Mouse (Mus musculus): ENCODE results near the gene H2al1h. TPM values are rescaled to one million over a fixed set of nuclear protein-coding genes. Genes with fewer than 3 reads are reported as not detected.
"Not testable (repeated sequence)": the region's sequence is repeated elsewhere in the genome, so short reads cannot be mapped to it uniquely, and the experiment has no call there.

H2al1h gene
- not detected for polyA plus RNA-seq (2017; shearing (Covaris generic))

DNA sequence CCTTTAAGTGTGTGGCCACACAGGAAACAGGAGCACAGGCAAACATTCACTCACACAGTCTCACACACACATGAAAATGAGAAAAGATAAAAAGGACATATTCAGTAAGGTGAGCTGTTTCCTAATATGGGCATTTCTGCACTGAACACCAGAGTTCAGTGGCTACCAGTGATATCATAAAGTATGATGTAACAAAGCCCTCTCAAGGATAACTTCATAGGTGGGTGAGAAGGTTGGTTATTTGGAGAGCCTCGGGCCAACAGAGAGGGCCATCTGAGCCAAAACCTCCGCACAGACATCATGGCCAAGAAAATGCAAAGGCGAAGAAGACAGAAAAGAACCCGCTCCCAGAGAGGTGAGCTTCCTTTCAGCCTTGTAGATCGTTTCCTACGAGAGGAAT, at the start of gene H2al1h:
Gene H2al1h, plus strand, starts transcription at position 301 of the 400 bp plus-strand sequence.
- not testable (repeated sequence) for ATAC-seq

GRCm38 (mm10) chrX:11273190-11273589, 48.1 kb upstream of the H2al1h start:
- no peak for ATAC-seq

DNA sequence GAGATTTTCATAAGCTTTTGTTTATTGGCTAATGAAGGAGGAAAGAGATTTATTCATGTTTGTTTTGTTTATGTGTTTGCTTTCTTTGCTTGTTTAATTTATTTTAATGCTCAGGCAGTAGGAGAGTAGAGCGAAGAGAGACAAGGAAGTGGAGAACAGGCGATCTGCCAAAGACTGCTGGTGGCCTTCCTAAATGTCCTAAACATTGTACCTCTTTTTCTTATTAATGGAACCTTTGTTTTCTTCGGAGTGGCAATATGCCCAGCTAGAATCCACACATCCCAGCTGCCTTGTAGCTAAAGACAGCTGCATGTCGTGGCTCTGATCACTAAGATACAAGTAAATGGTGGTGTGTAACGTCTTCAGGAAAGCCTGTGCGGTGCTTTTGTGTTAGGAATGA, 44.2 kb upstream of the H2al1h start:
- no peak for ATAC-seq

DNA sequence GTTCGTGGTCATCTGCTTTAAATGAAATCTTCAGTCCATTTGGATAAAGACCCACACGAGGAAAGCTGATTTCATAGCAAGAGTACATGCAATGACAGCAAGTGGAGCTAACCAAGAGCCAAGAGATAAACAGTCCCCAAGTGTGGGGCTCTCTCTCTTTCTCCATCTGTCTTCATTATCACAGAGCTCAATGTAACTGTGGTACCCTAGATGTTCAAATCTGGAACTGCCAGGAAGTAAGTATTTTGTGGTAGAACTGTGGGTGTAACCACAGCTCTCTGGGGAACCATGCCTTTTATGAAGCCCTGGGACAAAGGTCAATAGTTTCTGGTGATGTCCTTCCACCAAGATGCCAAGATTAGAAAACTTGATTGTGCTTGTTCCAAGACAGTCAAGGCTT, 40.6 kb upstream of the H2al1h start:
- no peak for ATAC-seq

- ATAC-seq: no peak
These were observed 32.9 kb upstream of the H2al1h start for GRCm38 (mm10) chrX:11288306-11288882.

- no peak for ATAC-seq
These were observed 32.0 kb upstream of the H2al1h start for GRCm38 (mm10) chrX:11289244-11289643.

DNA sequence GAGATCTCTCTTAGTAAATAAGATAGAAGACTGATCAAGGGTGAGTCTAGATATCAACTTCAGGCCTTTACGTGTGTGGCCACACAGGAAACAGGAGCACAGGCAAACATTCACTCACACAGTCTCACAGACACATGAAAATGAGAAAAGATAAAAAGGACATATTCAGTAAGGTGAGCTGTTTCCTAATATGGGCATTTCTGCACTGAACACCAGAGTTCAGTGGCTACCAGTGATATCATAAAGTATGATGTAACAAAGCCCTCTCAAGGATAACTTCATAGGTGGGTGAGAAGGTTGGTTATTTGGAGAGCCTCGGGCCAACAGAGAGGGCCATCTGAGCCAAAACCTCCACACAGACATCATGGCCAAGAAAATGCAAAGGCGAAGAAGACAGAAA, 22.3 kb upstream of the H2al1h start, which contains the start of gene H2al1a:
Gene H2al1a, plus strand, starts transcription at position 301 of the 400 bp plus-strand sequence.
- ATAC-seq: not testable (repeated sequence)

GRCm38 (mm10) chrX:11302132-11302531, 19.2 kb upstream of the H2al1h start, which contains the start of gene H2al1b:
H2al1b (plus strand) TSS chrX:11302432.
- not testable (repeated sequence) for ATAC-seq

GRCm38 (mm10) chrX:11305355-11305754, 15.9 kb upstream of the H2al1h start, which contains the start of gene H2al1c:
H2al1c (plus strand) TSS chrX:11305655.
- not testable (repeated sequence) for ATAC-seq

- not testable (repeated sequence) for ATAC-seq
These were observed 12.8 kb upstream of the H2al1h start, which contains the start of gene H2al1d for GRCm38 (mm10) chrX:11308524-11308923. H2al1d (plus strand) TSS chrX:11308824.

DNA sequence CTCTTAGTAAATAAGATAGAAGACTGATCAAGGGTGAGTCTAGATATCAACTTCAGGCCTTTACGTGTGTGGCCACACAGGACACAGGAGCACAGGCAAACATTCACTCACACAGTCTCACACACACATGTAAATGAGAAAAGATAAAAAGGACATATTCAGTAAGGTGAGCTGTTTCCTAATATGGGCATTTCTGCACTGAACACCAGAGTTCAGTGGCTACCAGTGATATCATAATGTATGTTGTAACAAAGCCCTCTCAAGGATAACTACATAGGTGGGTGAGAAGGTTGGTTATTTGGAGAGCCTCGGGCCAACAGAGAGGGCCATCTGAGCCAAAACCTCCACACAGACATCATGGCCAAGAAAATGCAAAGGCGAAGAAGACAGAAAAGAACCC, 9.7 kb upstream of the H2al1h start, which contains the start of gene H2al1e:
Gene H2al1e, plus strand, starts transcription at position 301 of the 400 bp plus-strand sequence.
- ATAC-seq: not testable (repeated sequence)

- not testable (repeated sequence) for ATAC-seq
These were observed 6.4 kb upstream of the H2al1h start, which contains the start of gene H2al1f for GRCm38 (mm10) chrX:11314858-11315257. H2al1f (plus strand) TSS chrX:11315158.

GRCm38 (mm10) chrX:11317956-11318355, 3.3 kb upstream of the H2al1h start, which contains the start of gene H2al1g:
H2al1g (plus strand) TSS chrX:11318256.
- not testable (repeated sequence) for ATAC-seq

- ATAC-seq: not testable (repeated sequence)
These were observed 3.1 kb downstream of the H2al1h start, which contains the start of gene H2al1i for GRCm38 (mm10) chrX:11324359-11324758. H2al1i (plus strand) TSS chrX:11324659.

DNA sequence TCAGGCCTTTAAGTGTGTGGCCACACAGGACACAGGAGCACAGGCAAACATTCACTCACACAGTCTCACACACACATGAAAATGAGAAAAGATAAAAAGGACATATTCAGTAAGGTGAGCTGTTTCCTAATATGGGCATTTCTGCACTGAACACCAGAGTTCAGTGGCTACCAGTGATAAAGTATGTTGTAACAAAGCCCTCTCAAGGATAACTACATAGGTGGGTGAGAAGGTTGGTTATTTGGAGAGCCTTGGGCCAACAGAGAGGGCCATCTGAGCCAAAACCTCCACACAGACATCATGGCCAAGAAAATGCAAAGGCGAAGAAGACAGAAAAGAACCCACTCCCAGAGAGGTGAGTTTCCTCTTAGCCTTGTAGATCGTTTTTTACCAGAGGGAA, 6.2 kb downstream of the H2al1h start, which contains the start of gene H2al1j:
Gene H2al1j, plus strand, starts transcription at position 301 of the 400 bp plus-strand sequence.
- not testable (repeated sequence) for ATAC-seq

- ATAC-seq: no peak
These were observed 24.5 kb downstream of the H2al1h start for GRCm38 (mm10) chrX:11345762-11346161.

- no peak for ATAC-seq
These were observed 25.5 kb downstream of the H2al1h start for GRCm38 (mm10) chrX:11346756-11347155.

DNA sequence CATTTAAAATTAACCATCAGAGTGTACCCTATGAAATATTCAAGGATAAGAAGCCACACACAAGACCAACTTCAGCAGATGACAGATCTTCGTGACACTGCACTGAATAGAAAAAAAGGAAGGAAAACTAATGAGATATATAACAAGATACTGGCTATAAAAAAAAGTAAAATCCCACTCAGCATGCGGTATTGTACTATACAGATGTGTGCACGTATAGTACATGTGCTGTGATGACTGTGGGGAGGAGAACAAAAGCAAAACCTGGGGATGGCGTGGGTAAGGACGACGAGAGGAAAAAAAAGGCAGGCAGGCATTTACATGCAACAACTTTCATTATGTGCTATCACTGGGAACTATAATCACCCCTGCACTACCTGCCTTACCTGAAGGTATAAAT, 39.5 kb downstream of the H2al1h start:
- no peak for ATAC-seq

GRCm38 (mm10) chrX:11361261-11361660, 40.0 kb downstream of the H2al1h start:
- ATAC-seq: no peak

DNA sequence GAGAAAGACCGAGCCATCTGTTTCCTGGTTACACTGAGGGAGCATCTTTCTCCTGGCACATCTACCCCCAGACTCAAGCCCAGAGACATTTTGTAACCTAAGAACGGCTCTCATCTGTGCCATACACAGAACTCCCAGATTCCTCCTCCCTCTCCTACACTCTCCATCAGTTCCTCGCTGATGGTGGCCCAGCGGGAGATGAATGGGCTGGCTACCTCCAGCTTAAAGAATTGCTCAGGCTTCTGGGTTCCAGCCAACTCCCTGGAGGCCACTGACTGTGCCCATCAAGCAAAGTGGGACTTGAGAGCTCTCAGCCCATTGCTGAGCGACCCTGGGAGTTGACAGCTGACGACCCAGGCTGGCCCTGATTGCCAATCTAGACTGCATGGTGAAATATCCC, 42.6 kb downstream of the H2al1h start:
- ATAC-seq: no peak

DNA sequence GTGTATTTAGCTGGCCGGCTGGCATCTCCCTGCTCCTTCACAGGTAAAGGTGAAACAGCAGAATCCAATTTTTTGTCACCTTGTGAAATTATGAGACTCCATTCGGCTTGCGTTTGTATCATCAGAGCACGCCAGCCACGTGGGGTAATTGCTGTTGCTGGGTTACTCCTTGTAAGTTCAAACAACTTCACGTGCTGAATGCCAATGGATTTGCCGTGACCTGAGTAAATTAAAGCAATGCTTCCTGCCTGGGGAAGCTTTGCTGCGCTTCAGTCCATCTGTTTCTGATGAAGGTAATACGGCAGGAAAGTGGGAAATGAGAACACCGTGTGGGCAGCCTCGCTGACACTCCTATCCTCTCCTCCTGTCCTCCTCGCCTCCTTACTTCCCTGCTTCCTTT, 43.9 kb downstream of the H2al1h start:
- ATAC-seq: no peak
